Mouse (Mus musculus) kidney, adult 2 months (tissue): ENCODE results near the gene Masp2.

ENCODE experiments used
- CTCF ChIP-seq: fragments of 200-500 bp; conservative IDR thresholded peaks from 2 replicates; pipeline ENCODE4 v1.5.1; 2011; ENCODE audit warnings: low read depth, mild to moderate bottlenecking, control low read depth, low read length, moderate library complexity, mixed read lengths; ENCODE audit not compliant: insufficient read depth, insufficient read length
- POLR2A ChIP-seq: fragments of 200-500 bp; IDR thresholded peaks from one replicate; pipeline ENCODE4 v1.6.1; 2011; ENCODE audit warnings: low read depth, low read length, control low read depth

DNA sequence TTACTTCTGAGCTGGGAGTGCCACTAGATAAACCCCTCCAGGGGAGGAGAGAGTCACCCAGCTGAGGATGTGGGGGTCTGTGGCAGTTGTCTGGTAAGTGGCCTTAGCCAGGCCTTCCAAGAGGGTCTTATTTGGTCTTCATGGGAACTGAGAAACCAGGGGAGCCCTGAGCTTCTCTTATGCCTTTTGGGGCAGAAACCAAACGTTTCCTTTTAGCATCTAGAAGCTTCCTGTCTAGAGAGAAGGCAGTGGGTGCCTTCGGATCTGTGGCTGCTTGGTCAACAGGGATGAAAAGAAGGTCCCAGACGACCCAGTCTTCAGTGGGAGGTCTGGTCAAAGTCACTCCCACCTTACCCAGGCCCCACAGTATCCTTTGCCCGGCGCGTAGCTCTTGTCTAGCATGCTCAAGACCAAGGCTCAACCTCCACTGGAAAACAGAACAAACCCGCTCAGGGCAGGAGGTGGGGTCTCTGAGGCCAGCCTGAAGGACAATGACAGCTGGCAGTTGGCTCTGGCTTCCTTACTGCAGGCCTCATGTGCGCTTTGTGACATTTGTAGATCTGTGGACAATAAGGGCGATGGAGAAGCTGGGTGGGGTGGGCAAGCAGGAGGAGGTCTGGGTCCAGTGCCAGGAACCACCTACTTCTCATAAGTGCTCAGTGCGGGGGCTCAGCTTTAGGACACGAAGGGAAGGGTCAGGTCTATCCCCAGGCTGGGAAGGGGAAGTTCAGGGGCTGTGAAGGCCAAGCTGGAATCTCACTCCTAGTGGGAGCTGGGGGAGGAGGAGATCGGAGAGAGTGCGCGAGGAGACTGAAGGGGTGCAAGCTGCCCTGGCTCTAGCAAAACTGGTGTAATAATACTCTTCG is 41.2 kb downstream of the Masp2 start, which contains the start of gene Gm572:
- TF ChIP-seq POLR2A = no peak
- no peak for TF ChIP-seq CTCF
